Mouse (Mus musculus) midbrain, embryonic 15.5 days (tissue): Measurements from ENCODE around the gene Aars. TPM values are rescaled to one million over a fixed set of nuclear protein-coding genes. Genes with fewer than 3 reads are reported as not detected.
A peak's percentile ranks its signal among the peaks of the same experiment; 100 is the strongest.
"Not testable (repeated sequence)": the region's sequence is repeated elsewhere in the genome, so short reads cannot be mapped to it uniquely, and the experiment has no call there.

Experiments used
- ATAC-seq: fragments of 200-750 bp; cut with Nextera tagmentation; replicated peaks from 2 replicates; pipeline ENCODE4 v1.8.0; 2017; ENCODE audit warnings: moderate TSS enrichment
- H3K27ac ChIP-seq: fragments of 300-500 bp; sonication (generic); 2 replicates; pipeline ENCODE4 v1.5.1; 2015; ENCODE audit warnings: mild to moderate bottlenecking, inconsistent platforms
- H3K27me3 ChIP-seq: fragments of 300-500 bp; sonication (generic); replicated peaks from 2 replicates; pipeline ENCODE4 v1.6.1; 2015; ENCODE audit warnings: inconsistent platforms
- H3K36me3 ChIP-seq: fragments of 300-500 bp; sonication (generic); replicated peaks from 2 replicates; pipeline ENCODE4 v1.6.1; 2015; ENCODE audit warnings: inconsistent platforms
- H3K4me1 ChIP-seq: fragments of 300-500 bp; sonication (generic); 2 replicates; pipeline ENCODE4 v1.6.1; 2015; ENCODE audit warnings: inconsistent platforms
- H3K4me2 ChIP-seq: fragments of 300-500 bp; sonication (generic); 2 replicates; pipeline ENCODE4 v1.6.1; 2015; ENCODE audit warnings: inconsistent platforms, mild to moderate bottlenecking, moderate library complexity
- H3K4me3 ChIP-seq: fragments of 300-500 bp; sonication (generic); 2 replicates; pipeline ENCODE4 v1.5.1; 2015; ENCODE audit warnings: mild to moderate bottlenecking, inconsistent platforms
- H3K9ac ChIP-seq: fragments of 300-500 bp; sonication (generic); 2 replicates; pipeline ENCODE4 v1.6.1; 2015; ENCODE audit warnings: mild to moderate bottlenecking, inconsistent platforms
- H3K9me3 ChIP-seq: fragments of 300-500 bp; sonication (generic); 2 replicates; pipeline ENCODE4 v1.6.1; 2016; ENCODE audit warnings: inconsistent platforms
- WGBS: fragments of 180-500 bp; shearing (Covaris S2); methylation state at CpG from one replicate; pipeline ENCODE4 v1.1.7; 2015; ENCODE audit warnings: mixed read lengths; 5-methylcytosine and 5-hydroxymethylcytosine counted together
- polyA plus RNA-seq: library from polyadenylated mRNA; unstranded; fragments of >200 nt; fragmentation: Nextera tagmentation; extraction: Ambion mirVana; gene quantifications from 2 replicates; pipeline ENCODE4 v1.2.1, GENCODE M21; 2015

The Aars gene
- polyA plus RNA-seq, 1 experiment from 2014 or later, result 91.0 TPM

- Histone ChIP-seq H3K27me3 (no peaks in the 10 kb centered on the region), H3K4me2 (peak overlapping the region; percentile 99), H3K27ac (peak overlapping the region; percentile 74), H3K9ac (peak overlapping the region; percentile 73), H3K36me3 (peaks cover 35% of the 10 kb centered on the region), H3K9me3 (no peaks in the 10 kb centered on the region), H3K4me1 (peaks cover 21% of the 10 kb centered on the region), H3K4me3 (peak overlapping the region; percentile 68)
- ATAC-seq, result peak; percentile 38
- under 1% methylated on average over 63 of the region's 63 CpGs for WGBS
Observed at GRCm38 (mm10) chr8:111056691-111057293, 23.8 kb downstream of the Aars start.

GRCm38 (mm10) chr8:111058946-111059572, 26.1 kb downstream of the Aars start:
- WGBS, result 75% methylated on average over 2 of the region's 2 CpGs

GRCm38 (mm10) chr8:111061688-111062071, 28.7 kb downstream of the Aars start:
- Histone ChIP-seq H3K9me3 (no peaks in the 10 kb centered on the region), H3K4me2 (peak overlapping the region; percentile 71), H3K9ac (peak overlapping the region; percentile 59), H3K4me3 (peak overlapping the region; percentile 78), H3K36me3 (no peaks in the 10 kb centered on the region), H3K27ac (peak overlapping the region; percentile 87), H3K27me3 (no peaks in the 10 kb centered on the region), H3K4me1 (peaks cover 26% of the 10 kb centered on the region)
- ATAC-seq, result peak; percentile 21; the same call in 1 of the 2 replicates
- WGBS, result 0% methylated on average over 14 of the region's 14 CpGs

More at GRCm38 (mm10) chr8:111058946-111059572, 26.1 kb downstream of the Aars start:
- peaks cover 15% of the 10 kb centered on the region for H3K36me3 ChIP-seq
- ATAC-seq, result no peak
- H3K4me3 ChIP-seq, result no peak overlapping the region
- no peaks in the 10 kb centered on the region for H3K9me3 ChIP-seq
- H3K27ac ChIP-seq, result no peak overlapping the region
- H3K4me1 ChIP-seq, result peaks cover 26% of the 10 kb centered on the region
- no peak overlapping the region for H3K4me2 ChIP-seq
- no peaks in the 10 kb centered on the region for H3K27me3 ChIP-seq
- no peak overlapping the region for H3K9ac ChIP-seq

- Histone ChIP-seq H3K9ac (peak overlapping the region; percentile 59), H3K9me3 (no peaks in the 10 kb centered on the region), H3K27me3 (no peaks in the 10 kb centered on the region), H3K36me3 (no peaks in the 10 kb centered on the region), H3K4me1 (peaks cover 21% of the 10 kb centered on the region), H3K4me2 (peak overlapping the region; percentile 71), H3K27ac (peak overlapping the region; percentile 87), H3K4me3 (peak overlapping the region; percentile 78)
- under 1% methylated on average over 27 of the region's 27 CpGs for WGBS
- ATAC-seq, result peak; percentile 94
Observed at GRCm38 (mm10) chr8:111062072-111062757, 29.3 kb downstream of the Aars start.

GRCm38 (mm10) chr8:111062893-111063292, 29.9 kb downstream of the Aars start:
- Histone ChIP-seq H3K27ac (0 out of 2 replicates have a peak overlapping the region, but pooled peaks have one; percentile 28), H3K36me3 (no peaks in the 10 kb centered on the region), H3K9me3 (no peaks in the 10 kb centered on the region), H3K4me3 (0 out of 2 replicates have a peak overlapping the region, but pooled peaks have one; percentile 78), H3K27me3 (no peaks in the 10 kb centered on the region), H3K9ac (no peak overlapping the region), H3K4me2 (peak overlapping the region; percentile 71), H3K4me1 (peaks cover 14% of the 10 kb centered on the region)
- no peak for ATAC-seq
- 43% methylated on average over 2 of the region's 2 CpGs for WGBS

- Histone ChIP-seq H3K4me3 (no peak overlapping the region), H3K9me3 (no peaks in the 10 kb centered on the region), H3K4me2 (no peak overlapping the region), H3K27ac (no peak overlapping the region), H3K9ac (no peak overlapping the region), H3K4me1 (peaks cover 5% of the 10 kb centered on the region), H3K36me3 (no peaks in the 10 kb centered on the region), H3K27me3 (no peaks in the 10 kb centered on the region)
- no peak for ATAC-seq
- 67% methylated on average over 4 of the region's 4 CpGs for WGBS
Observed at GRCm38 (mm10) chr8:111066308-111066707, 33.4 kb downstream of the Aars start.

- WGBS, result 32% methylated on average over 10 of the region's 10 CpGs
- no peak overlapping the region for H3K27ac ChIP-seq
- H3K4me1 ChIP-seq, result peaks cover 4% of the 10 kb centered on the region
- no peak overlapping the region for H3K9ac ChIP-seq
- H3K9me3 ChIP-seq, result no peaks in the 10 kb centered on the region
- no peak overlapping the region for H3K4me2 ChIP-seq
- H3K27me3 ChIP-seq, result no peaks in the 10 kb centered on the region
- no peak for ATAC-seq
- H3K36me3 ChIP-seq, result no peaks in the 10 kb centered on the region
- H3K4me3 ChIP-seq, result no peak overlapping the region
Observed at GRCm38 (mm10) chr8:111067439-111067838, 34.5 kb downstream of the Aars start.

- H3K4me2 ChIP-seq, H3K27ac ChIP-seq, H3K36me3 ChIP-seq, H3K27me3 ChIP-seq, H3K4me3 ChIP-seq, H3K9me3 ChIP-seq, H3K4me1 ChIP-seq, H3K9ac ChIP-seq, ATAC-seq: not testable (repeated sequence)
- WGBS, result 95% methylated on average over 9 of the region's 9 CpGs
Observed at GRCm38 (mm10) chr8:111068660-111069059, 35.7 kb downstream of the Aars start.

GRCm38 (mm10) chr8:111075926-111076325, 43.0 kb downstream of the Aars start:
- Histone ChIP-seq H3K9me3 (no peaks in the 10 kb centered on the region), H3K27me3 (no peaks in the 10 kb centered on the region), H3K4me3 (no peak overlapping the region), H3K4me1 (no peaks in the 10 kb centered on the region), H3K27ac (no peak overlapping the region), H3K36me3 (no peaks in the 10 kb centered on the region), H3K4me2 (no peak overlapping the region), H3K9ac (no peak overlapping the region)
- no peak for ATAC-seq
- 75% methylated on average over 3 of the region's 3 CpGs for WGBS

- H3K9me3 ChIP-seq, result no peaks in the 10 kb centered on the region
- no peaks in the 10 kb centered on the region for H3K36me3 ChIP-seq
- no peaks in the 10 kb centered on the region for H3K4me1 ChIP-seq
- no peak overlapping the region for H3K4me3 ChIP-seq
- WGBS, result 53% methylated on average over 5 of the region's 5 CpGs
- no peak overlapping the region for H3K27ac ChIP-seq
- no peaks in the 10 kb centered on the region for H3K27me3 ChIP-seq
- H3K9ac ChIP-seq, result no peak overlapping the region
- ATAC-seq, result no peak
- no peak overlapping the region for H3K4me2 ChIP-seq
Observed at GRCm38 (mm10) chr8:111079461-111079860, 46.5 kb downstream of the Aars start.

- no peaks in the 10 kb centered on the region for H3K36me3 ChIP-seq
- no peaks in the 10 kb centered on the region for H3K4me1 ChIP-seq
- H3K27ac ChIP-seq, result no peak overlapping the region
- no peak overlapping the region for H3K9ac ChIP-seq
- no peaks in the 10 kb centered on the region for H3K9me3 ChIP-seq
- ATAC-seq, result no peak
- WGBS, result 32% methylated on average over 6 of the region's 6 CpGs
- no peak overlapping the region for H3K4me2 ChIP-seq
- H3K4me3 ChIP-seq, result no peak overlapping the region
- H3K27me3 ChIP-seq, result no peaks in the 10 kb centered on the region
Observed at GRCm38 (mm10) chr8:111079861-111080271, 46.9 kb downstream of the Aars start.

GRCm38 (mm10) chr8:111081580-111082258, 48.8 kb downstream of the Aars start:
- Histone ChIP-seq H3K27me3 (no peaks in the 10 kb centered on the region), H3K9ac (no peak overlapping the region), H3K36me3 (no peaks in the 10 kb centered on the region), H3K4me3 (no peak overlapping the region), H3K27ac (no peak overlapping the region), H3K4me2 (no peak overlapping the region), H3K4me1 (no peaks in the 10 kb centered on the region), H3K9me3 (no peaks in the 10 kb centered on the region)
- 27% methylated on average over 12 of the region's 12 CpGs for WGBS
- no peak for ATAC-seq
